Mouse (Mus musculus) forebrain, embryonic 12.5 days (tissue): Measurements from ENCODE around the gene Phka1. TPM values are rescaled to one million over a fixed set of nuclear protein-coding genes. Genes with fewer than 3 reads are reported as not detected.
"Not testable (repeated sequence)": the region's sequence is repeated elsewhere in the genome, so short reads cannot be mapped to it uniquely, and the experiment has no call there.

Experiments
- ATAC-seq: fragments of 200-750 bp; cut with Nextera tagmentation; 2 replicates; pipeline ENCODE4 v1.8.0; 2017; ENCODE audit warnings: moderate TSS enrichment; ENCODE audit not compliant: low FRiP score
- H3K27ac ChIP-seq: fragments of 300-500 bp; sonication (generic); 2 replicates; pipeline ENCODE4 v1.5.1; 2016; ENCODE audit warnings: mild to moderate bottlenecking
- H3K27me3 ChIP-seq: fragments of 300-500 bp; sonication (generic); 2 replicates; pipeline ENCODE4 v1.6.1; 2016; ENCODE audit warnings: mild to moderate bottlenecking
- H3K36me3 ChIP-seq: fragments of 300-500 bp; sonication (generic); replicated peaks from 2 replicates; pipeline ENCODE4 v1.6.1; 2016; ENCODE audit warnings: mild to moderate bottlenecking
- H3K4me1 ChIP-seq: fragments of 300-500 bp; sonication (generic); 2 replicates; pipeline ENCODE4 v1.6.1; 2016
- H3K4me2 ChIP-seq: fragments of 300-500 bp; sonication (generic); 2 replicates; pipeline ENCODE4 v1.6.1; 2016; ENCODE audit warnings: mild to moderate bottlenecking, moderate library complexity
- H3K4me3 ChIP-seq: fragments of 300-500 bp; sonication (generic); replicated peaks from 2 replicates; pipeline ENCODE4 v1.5.1; 2016; ENCODE audit warnings: mild to moderate bottlenecking
- H3K9ac ChIP-seq: fragments of 300-500 bp; sonication (generic); 2 replicates; pipeline ENCODE4 v1.6.1; 2016; ENCODE audit warnings: mild to moderate bottlenecking
- H3K9me3 ChIP-seq: fragments of 300-500 bp; sonication (generic); 2 replicates; pipeline ENCODE4 v1.6.1; 2016
- WGBS: fragments of 180-500 bp; shearing (Covaris S2); methylation state at CpG from one replicate; pipeline ENCODE4 v1.1.7; 2016; 5-methylcytosine and 5-hydroxymethylcytosine counted together
- polyA plus RNA-seq: library from polyadenylated mRNA; unstranded; fragments of >200 nt; fragmentation: Nextera tagmentation; extraction: Ambion mirVana; gene quantifications from 2 replicates; pipeline ENCODE4 v1.2.1, GENCODE M21; 2016

Gene Phka1
- polyA plus RNA-seq, result 7.3 and 7.6 TPM in 2 replicates

GRCm38 (mm10) chrX:102643823-102644572 is at the start of gene Phka1:
Gene Phka1, minus strand, starts transcription at chrX:102644246.
- WGBS, result 25% methylated on average over 60 of the region's 60 CpGs
- Histone ChIP-seq H3K4me3 (peak within 1 kb of the TSS; percentile 54), H3K27me3 (peaks cover 29% of the 10 kb centered on the region), H3K4me1 (no peaks in the 10 kb centered on the region; the same call in 1 of the 2 replicates), H3K9me3 (no peaks in the 10 kb centered on the region), H3K4me2 (peak within 1 kb of the TSS; percentile 58), H3K9ac (peak within 1 kb of the TSS; percentile 51), H3K27ac (no peak within 1 kb of the TSS), H3K36me3 (no peaks in the 10 kb centered on the region)
- peak; percentile 83 for ATAC-seq

DNA sequence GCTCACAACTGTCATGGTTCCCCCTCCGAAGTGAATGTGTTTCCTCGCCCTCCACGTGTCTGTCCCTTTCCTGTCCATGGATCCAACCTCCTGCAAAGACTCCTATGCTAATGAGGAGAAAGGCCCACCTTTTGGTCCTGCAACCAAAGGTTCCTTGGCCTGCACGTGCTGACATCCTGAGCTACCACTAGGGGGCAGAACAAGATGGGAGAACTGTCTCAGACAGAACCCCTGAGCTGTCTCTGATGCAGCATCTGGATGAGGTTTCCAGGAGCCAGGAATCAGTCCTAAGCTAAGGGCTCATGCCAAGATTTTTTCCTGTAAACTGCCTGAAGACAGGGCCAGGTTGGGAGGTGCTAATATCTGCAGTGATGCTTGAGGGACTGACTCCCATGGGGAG is 45.2 kb upstream of the Phka1 start:
- not testable (repeated sequence) for H3K4me3 ChIP-seq, H3K4me1 ChIP-seq, H3K27ac ChIP-seq, H3K9ac ChIP-seq, H3K27me3 ChIP-seq, H3K36me3 ChIP-seq, H3K4me2 ChIP-seq, H3K9me3 ChIP-seq
- WGBS, result 20% methylated on average over 4 of the region's 4 CpGs
- ATAC-seq, result peak; percentile 60; the same call in 1 of the 2 replicates

DNA sequence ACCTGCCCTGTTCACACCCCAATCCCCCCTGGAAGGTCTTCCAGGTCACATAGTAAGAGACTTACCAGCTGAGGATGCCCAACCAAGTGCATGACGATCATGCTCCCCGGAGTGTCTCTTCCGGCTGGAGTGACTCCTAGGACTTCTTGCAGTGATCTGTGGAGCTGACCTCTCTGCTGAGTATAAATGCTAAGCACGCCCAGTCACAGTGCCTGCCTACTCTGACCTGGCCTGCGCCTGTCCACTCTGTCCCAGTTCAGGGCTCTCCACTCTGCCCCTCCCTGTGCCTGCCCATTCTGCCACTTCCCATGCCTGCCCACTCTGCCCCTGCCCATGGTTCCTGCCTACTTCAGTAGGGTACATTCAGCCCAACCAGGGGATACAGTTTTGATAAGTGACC is 42.8 kb upstream of the Phka1 start, which contains the start of gene Gm3880:
Gm3880 (minus strand) TSS at position 101 of the 400 bp plus-strand sequence.
- H3K27ac ChIP-seq, ATAC-seq: not testable (repeated sequence)
- 86% methylated on average over 5 of the region's 5 CpGs for WGBS

DNA sequence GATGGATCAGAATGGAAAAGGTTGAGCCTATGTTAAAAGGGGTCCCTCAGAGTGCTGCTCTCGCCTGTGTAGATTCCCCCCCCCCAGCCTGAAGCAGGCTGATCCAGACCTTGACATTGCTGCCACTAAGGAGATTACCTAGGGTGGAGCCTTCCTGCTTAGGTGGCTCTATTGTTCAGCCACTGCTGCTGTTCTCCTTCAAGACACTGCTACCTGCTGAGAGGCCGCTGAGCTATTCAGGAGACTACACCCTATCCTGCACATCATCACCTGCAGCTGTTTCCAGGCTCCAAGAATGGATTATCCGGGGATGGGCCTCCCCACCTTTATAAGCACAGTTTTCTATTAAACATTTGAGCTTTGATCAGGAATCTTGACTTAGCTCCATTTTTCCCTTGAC is 40.7 kb upstream of the Phka1 start:
- ATAC-seq, H3K4me3 ChIP-seq, H3K9me3 ChIP-seq, H3K4me1 ChIP-seq, H3K4me2 ChIP-seq, H3K27me3 ChIP-seq, H3K27ac ChIP-seq, H3K9ac ChIP-seq, H3K36me3 ChIP-seq: not testable (repeated sequence)
- WGBS, result 42% methylated on average over 3 of the region's 3 CpGs

More for the DNA sequence above, 42.8 kb upstream of the Phka1 start, which contains the start of gene Gm3880:
- H3K4me2 ChIP-seq, H3K36me3 ChIP-seq, H3K9ac ChIP-seq, H3K4me1 ChIP-seq, H3K9me3 ChIP-seq, H3K4me3 ChIP-seq, H3K27me3 ChIP-seq: not testable (repeated sequence)

GRCm38 (mm10) chrX:102666641-102667040 is 22.6 kb upstream of the Phka1 start:
- Histone ChIP-seq H3K4me3 (no peak overlapping the region), H3K4me1 (no peaks in the 10 kb centered on the region), H3K9me3 (no peaks in the 10 kb centered on the region), H3K36me3 (no peaks in the 10 kb centered on the region), H3K9ac (no peak overlapping the region), H3K27me3 (peaks cover 7% of the 10 kb centered on the region; the same call in 1 of the 2 replicates), H3K4me2 (no peak overlapping the region), H3K27ac (no peak overlapping the region)
- no peak for ATAC-seq
- WGBS, result 82% methylated on average over 2 of the region's 2 CpGs

GRCm38 (mm10) chrX:102660712-102661111 is 16.7 kb upstream of the Phka1 start:
- no peak for ATAC-seq
- 20% methylated on average over 3 of the region's 3 CpGs for WGBS
- H3K9me3 ChIP-seq, result no peaks in the 10 kb centered on the region
- H3K9ac ChIP-seq, result no peak overlapping the region
- H3K4me2 ChIP-seq, result no peak overlapping the region
- H3K27ac ChIP-seq, result no peak overlapping the region
- no peaks in the 10 kb centered on the region for H3K36me3 ChIP-seq
- peaks cover 13% of the 10 kb centered on the region; the same call in 1 of the 2 replicates for H3K27me3 ChIP-seq
- no peak overlapping the region for H3K4me3 ChIP-seq
- H3K4me1 ChIP-seq, result no peaks in the 10 kb centered on the region

GRCm38 (mm10) chrX:102645691-102646090 is 1.6 kb upstream of the Phka1 start:
- Histone ChIP-seq H3K36me3 (no peaks in the 10 kb centered on the region), H3K27me3 (peaks cover 29% of the 10 kb centered on the region), H3K4me2 (no peak overlapping the region), H3K27ac (no peak overlapping the region), H3K9ac (no peak overlapping the region), H3K9me3 (no peaks in the 10 kb centered on the region), H3K4me1 (no peaks in the 10 kb centered on the region; the same call in 1 of the 2 replicates), H3K4me3 (no peak overlapping the region)
- ATAC-seq, result no peak
- 83% methylated on average over 1 of the region's 1 CpGs for WGBS

DNA sequence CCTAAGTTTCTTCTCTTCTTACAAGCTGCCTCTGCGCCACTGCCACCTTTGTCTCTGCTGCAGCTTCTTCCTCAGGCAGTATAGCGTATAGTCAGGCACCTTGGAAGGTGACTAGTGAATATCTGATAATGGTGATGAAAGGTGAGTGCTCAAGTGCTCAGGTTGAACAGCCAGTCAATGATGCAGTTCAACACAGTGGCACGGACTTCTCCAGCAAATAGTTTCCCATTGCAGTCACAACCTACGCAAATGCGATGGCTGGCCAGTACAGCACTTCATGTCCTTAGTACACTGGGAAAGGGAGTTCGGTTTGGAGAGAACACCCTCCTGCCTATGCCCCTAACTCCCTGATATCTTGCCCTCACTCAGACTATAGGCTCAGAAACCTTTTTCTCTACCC is 1.1 kb upstream of the Phka1 start:
- 42% methylated on average over 6 of the region's 6 CpGs for WGBS
- H3K27me3 ChIP-seq, result peaks cover 29% of the 10 kb centered on the region
- H3K9me3 ChIP-seq, result no peaks in the 10 kb centered on the region
- H3K36me3 ChIP-seq, result no peaks in the 10 kb centered on the region
- H3K4me3 ChIP-seq, result no peak overlapping the region; the same call in 1 of the 2 replicates
- H3K9ac ChIP-seq, result no peak overlapping the region
- H3K4me1 ChIP-seq, result no peaks in the 10 kb centered on the region; the same call in 1 of the 2 replicates
- peak overlapping the region; percentile 58 for H3K4me2 ChIP-seq
- no peak for ATAC-seq
- H3K27ac ChIP-seq, result no peak overlapping the region

DNA sequence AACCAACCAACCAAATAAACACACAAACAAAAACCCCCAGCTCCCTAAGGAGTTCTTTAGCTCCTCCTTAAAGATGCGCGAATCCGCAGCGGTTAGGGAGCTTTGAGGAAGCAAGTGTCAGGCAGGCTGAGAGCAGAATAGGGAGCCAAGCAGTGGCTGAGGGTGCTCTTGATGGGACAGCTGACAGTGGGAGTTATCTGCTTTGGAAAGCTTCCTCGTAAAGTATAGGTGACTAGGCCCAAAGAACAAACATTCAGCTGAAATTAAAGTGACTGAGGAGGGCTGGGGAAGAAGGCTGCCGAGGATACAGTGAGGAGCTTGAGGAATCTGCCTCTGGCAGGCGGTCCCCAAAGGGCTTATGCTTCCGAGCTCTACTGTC is 516 bp upstream of the Phka1 start:
- Histone ChIP-seq H3K27me3 (peaks cover 29% of the 10 kb centered on the region), H3K4me1 (no peaks in the 10 kb centered on the region; the same call in 1 of the 2 replicates), H3K27ac (no peak overlapping the region), H3K4me3 (peak overlapping the region; percentile 54), H3K9me3 (no peaks in the 10 kb centered on the region), H3K4me2 (peak overlapping the region; percentile 58), H3K9ac (peak overlapping the region; percentile 51), H3K36me3 (no peaks in the 10 kb centered on the region)
- 21% methylated on average over 8 of the region's 8 CpGs for WGBS
- ATAC-seq, result no peak

DNA sequence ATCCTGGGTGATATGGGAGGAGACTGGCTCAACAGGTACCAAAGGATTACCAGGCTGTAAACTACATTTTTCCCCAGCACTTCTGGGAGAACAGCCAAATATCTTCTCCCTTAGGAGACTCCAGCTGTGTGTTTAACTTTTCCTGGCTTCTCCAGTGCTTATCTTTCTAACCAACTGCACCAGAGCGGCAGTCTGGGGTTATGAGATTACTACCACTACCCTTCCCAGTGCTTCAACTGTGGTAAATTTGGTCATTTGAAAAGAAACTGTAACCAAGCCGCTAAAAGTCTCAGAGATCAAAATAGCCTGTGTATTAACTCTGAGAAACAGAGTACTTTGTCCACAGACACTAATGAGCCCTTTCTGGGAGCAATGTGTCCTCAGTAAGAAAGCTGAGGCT is 42.8 kb downstream of the Phka1 start:
- H3K4me1 ChIP-seq, result no peaks in the 10 kb centered on the region
- no peak overlapping the region for H3K9ac ChIP-seq
- H3K27me3 ChIP-seq, result peaks cover 11% of the 10 kb centered on the region
- H3K36me3 ChIP-seq, result no peaks in the 10 kb centered on the region
- H3K4me2 ChIP-seq, result no peak overlapping the region
- WGBS, result 82% methylated on average over 2 of the region's 2 CpGs
- H3K4me3 ChIP-seq, result no peak overlapping the region
- ATAC-seq, result no peak
- no peak overlapping the region for H3K27ac ChIP-seq
- H3K9me3 ChIP-seq, result no peaks in the 10 kb centered on the region

DNA sequence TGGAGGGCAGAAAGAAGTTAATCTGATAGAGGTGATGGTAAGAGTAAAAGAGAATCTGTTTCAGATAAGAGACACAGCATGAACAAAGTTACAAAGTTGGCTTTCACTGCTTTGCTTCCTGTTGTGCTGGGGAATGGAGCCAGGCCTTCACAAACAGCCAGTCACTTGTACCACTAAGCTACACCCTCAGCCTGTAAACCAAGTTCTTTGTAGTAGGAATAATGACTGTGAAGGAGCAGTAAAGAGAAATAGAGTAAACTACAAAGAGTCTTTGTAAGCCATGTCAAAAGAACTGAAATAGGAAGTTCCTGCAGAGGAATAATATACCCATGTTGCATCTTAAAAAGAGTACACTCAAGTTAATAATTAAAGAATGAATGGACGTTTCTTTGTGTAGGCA is 55.5 kb downstream of the Phka1 start:
- H3K36me3 ChIP-seq, result no peaks in the 10 kb centered on the region
- peaks cover 8% of the 10 kb centered on the region; the same call in 1 of the 2 replicates for H3K27me3 ChIP-seq
- no peak for ATAC-seq
- no peak overlapping the region for H3K9ac ChIP-seq
- H3K27ac ChIP-seq, result no peak overlapping the region
- no peaks in the 10 kb centered on the region for H3K9me3 ChIP-seq
- H3K4me2 ChIP-seq, result no peak overlapping the region
- no peak overlapping the region for H3K4me3 ChIP-seq
- no peaks in the 10 kb centered on the region for H3K4me1 ChIP-seq
- 45% methylated on average over 1 of the region's 1 CpGs for WGBS

DNA sequence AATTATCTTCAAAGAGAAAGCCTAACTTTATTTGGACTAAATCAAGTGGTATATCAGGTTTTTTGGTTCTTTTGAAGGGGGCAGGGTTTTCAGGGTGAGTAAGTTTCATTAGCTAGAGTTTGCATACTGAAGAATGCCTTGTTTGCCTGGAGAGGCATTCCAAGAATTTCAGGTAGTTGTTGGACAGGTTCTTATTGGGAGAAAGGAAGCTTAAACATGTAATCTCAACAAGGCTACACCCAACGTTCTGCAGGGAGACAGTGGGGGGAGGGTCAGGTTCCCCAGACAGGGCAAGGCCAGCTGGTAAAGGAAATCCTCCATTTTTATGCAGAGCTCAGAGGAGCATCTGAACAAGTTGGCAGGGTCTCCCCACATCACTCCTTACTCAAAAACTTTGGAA is 72.9 kb downstream of the Phka1 start:
- WGBS, result 38% methylated on average over 1 of the region's 1 CpGs

DNA sequence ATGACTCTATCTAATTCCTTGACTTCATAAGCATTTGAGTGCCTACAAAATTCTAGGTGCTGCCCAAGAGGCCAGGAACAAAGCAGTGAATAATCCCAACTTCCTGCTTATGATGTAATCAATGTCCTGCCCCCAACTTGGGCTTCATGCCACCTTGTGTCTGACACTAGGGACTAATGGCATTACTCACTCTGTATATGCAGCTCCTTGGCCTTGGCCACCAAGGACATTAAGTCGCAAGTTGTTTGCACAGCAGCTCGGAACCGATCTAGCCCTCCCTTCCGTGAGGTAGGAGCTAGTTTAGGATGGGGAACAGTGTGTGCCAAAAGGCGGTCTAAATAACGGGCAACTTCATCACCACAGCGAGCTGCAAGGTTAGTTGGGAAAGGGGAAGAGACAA is 87.1 kb downstream of the Phka1 start:
- Histone ChIP-seq H3K27me3 (no peaks in the 10 kb centered on the region), H3K36me3 (no peaks in the 10 kb centered on the region), H3K9ac (no peak overlapping the region), H3K4me3 (no peak overlapping the region), H3K4me2 (no peak overlapping the region), H3K27ac (no peak overlapping the region), H3K9me3 (no peaks in the 10 kb centered on the region), H3K4me1 (no peaks in the 10 kb centered on the region)
- WGBS, result 97% methylated on average over 7 of the region's 7 CpGs
- no peak for ATAC-seq

More for the DNA sequence above, 72.9 kb downstream of the Phka1 start:
- Histone ChIP-seq H3K4me1 (no peaks in the 10 kb centered on the region), H3K27ac (no peak overlapping the region), H3K4me3 (no peak overlapping the region), H3K4me2 (no peak overlapping the region), H3K27me3 (peaks cover 7% of the 10 kb centered on the region; the same call in 1 of the 2 replicates), H3K36me3 (no peaks in the 10 kb centered on the region), H3K9ac (no peak overlapping the region), H3K9me3 (no peaks in the 10 kb centered on the region)
- no peak for ATAC-seq
